Mouse (Mus musculus): ENCODE data around the gene Irf6.

GRCm38 (mm10) chr1:193197494-193198205 lies 44.7 kb downstream of the Irf6 start:
- TF ChIP-seq CTCF (IDR thresholded peaks at IDR 0.05; ENCODE audit: low read depth, low read length) (no peak), POLR2A (IDR thresholded peaks at IDR 0.05; ENCODE audit: borderline replicate concordance, low read depth, low read length) (no peak)

All from bone marrow macrophage, adult 2 months (primary cell).